Mouse (Mus musculus) lung, postnatal 0 days (tissue): ENCODE results near the gene Ctnna2. TPM values are rescaled to one million over a fixed set of nuclear protein-coding genes. Genes with fewer than 3 reads are reported as not detected.

Source experiments
- ATAC-seq: fragments of 200-750 bp; cut with Nextera tagmentation; 2 replicates; pipeline ENCODE4 v1.8.0; 2017; ENCODE audit warnings: moderate library complexity
- DNase-seq: peaks from one replicate; pipeline ENCODE4 v3.0.0-alpha.2; 2016; ENCODE audit warnings: low spot score
- H3K27ac ChIP-seq: fragments of 300-500 bp; sonication (generic); 2 replicates; pipeline ENCODE4 v1.5.1; 2014; ENCODE audit warnings: antibody characterized with exemption, mild to moderate bottlenecking, low read length, mixed read lengths
- H3K27me3 ChIP-seq: fragments of 300-500 bp; sonication (generic); replicated peaks from 2 replicates; pipeline ENCODE4 v1.6.1; 2014; ENCODE audit warnings: low read length, mixed read lengths; ENCODE audit not compliant: insufficient read depth
- H3K36me3 ChIP-seq: fragments of 300-500 bp; sonication (generic); 2 replicates; pipeline ENCODE4 v1.6.1; 2014; ENCODE audit warnings: low read length, mixed read lengths; ENCODE audit not compliant: insufficient read depth
- H3K4me1 ChIP-seq: fragments of 300-500 bp; sonication (generic); 2 replicates; pipeline ENCODE4 v1.6.1; 2014; ENCODE audit warnings: antibody characterized with exemption, low read depth, low read length, mixed read lengths; ENCODE audit not compliant: insufficient read depth
- H3K4me2 ChIP-seq: fragments of 300-500 bp; sonication (generic); replicated peaks from 2 replicates; pipeline ENCODE4 v1.6.1; 2014; ENCODE audit warnings: low read depth, mild to moderate bottlenecking, low read length, moderate library complexity, mixed read lengths
- H3K4me3 ChIP-seq: fragments of 300-500 bp; sonication (generic); 2 replicates; pipeline ENCODE4 v1.5.1; 2014; ENCODE audit warnings: low read depth, low read length
- H3K9ac ChIP-seq: fragments of 300-500 bp; sonication (generic); replicated peaks from 2 replicates; pipeline ENCODE4 v1.6.1; 2014; ENCODE audit warnings: low read depth, mild to moderate bottlenecking
- H3K9me3 ChIP-seq: fragments of 300-500 bp; sonication (generic); 2 replicates; pipeline ENCODE4 v1.6.1; 2016; ENCODE audit warnings: low read length, mixed read lengths
- CTCF ChIP-seq: IDR thresholded peaks from 2 replicates; pipeline ENCODE4 v1.5.1; 2016; ENCODE audit warnings: antibody characterized with exemption, mild to moderate bottlenecking
- EP300 ChIP-seq: IDR thresholded peaks from 2 replicates; pipeline ENCODE4 v1.6.1; 2016; ENCODE audit warnings: antibody characterized with exemption, mild to moderate bottlenecking, control low read depth
- WGBS: fragments of 180-500 bp; shearing (Covaris S2); extraction: QIAGEN DNeasy Blood & Tissue Kit; methylation state at CpG from one replicate; pipeline ENCODE4 v1.1.7; 2014; 5-methylcytosine and 5-hydroxymethylcytosine counted together
- polyA plus RNA-seq: library from polyadenylated mRNA; unstranded; fragments of >200 nt; fragmentation: Nextera tagmentation; extraction: Ambion mirVana; gene quantifications from 2 replicates; pipeline ENCODE4 v1.2.1, GENCODE M21; 2015

Ctnna2 gene
- polyA plus RNA-seq, 1 experiment from 2014 or later: 0.06 TPM

DNA sequence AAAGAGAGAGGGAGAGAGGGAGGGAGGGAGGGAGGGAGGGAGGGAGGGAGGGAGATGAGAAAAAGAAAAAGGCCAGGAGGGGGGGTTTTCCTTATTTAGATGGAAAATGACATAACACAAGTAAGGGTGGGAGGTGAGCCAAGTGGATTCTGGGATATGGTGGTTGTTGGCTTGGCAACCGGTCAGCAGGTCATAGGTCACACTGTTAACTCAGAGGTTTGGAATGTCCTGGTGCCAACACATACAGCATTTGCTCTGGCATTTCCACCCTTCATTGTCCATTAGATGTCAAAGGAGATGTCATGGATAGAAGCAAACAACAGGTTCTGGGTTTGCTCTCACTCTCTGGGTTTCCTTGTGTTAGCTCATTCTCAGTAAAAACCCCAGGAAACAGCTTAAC is 17.5 kb downstream of the Ctnna2 start:
- no peak overlapping the region for H3K4me2 ChIP-seq
- H3K4me1 ChIP-seq: no peaks in the 10 kb centered on the region
- WGBS: 41% methylated on average over 1 of the region's 1 CpGs
- no peak overlapping the region for H3K27ac ChIP-seq
- DNase-seq (no peak), ATAC-seq (no peak)
- H3K27me3 ChIP-seq: no peaks in the 10 kb centered on the region
- H3K4me3 ChIP-seq: no peak overlapping the region
- TF ChIP-seq CTCF: no peak
- no peak for TF ChIP-seq EP300
- H3K9me3 ChIP-seq: no peaks in the 10 kb centered on the region
- no peak overlapping the region for H3K9ac ChIP-seq
- H3K36me3 ChIP-seq: no peaks in the 10 kb centered on the region

DNA sequence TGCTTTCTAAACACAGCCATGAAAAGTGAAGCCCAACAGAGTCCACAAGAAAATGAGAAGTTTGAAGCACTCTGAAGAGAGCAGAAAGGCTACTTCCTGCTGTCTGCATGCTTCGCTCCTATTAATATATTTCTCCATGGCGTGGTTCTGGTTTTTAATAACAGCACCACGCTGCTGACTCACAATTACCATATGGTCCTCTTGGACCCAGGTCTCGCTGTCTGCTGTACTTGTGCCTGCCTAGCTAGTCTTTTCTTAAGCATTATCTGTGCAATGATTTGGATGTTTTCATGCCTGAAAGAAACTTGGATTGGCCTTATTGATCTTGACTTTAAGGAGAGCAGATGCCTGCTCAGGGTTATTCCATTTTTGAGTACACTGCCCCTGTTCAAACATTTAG is 28.2 kb downstream of the Ctnna2 start:
- ATAC-seq (no peak), DNase-seq (no peak)
- Histone ChIP-seq H3K36me3 (no peaks in the 10 kb centered on the region), H3K27me3 (no peaks in the 10 kb centered on the region), H3K4me2 (no peak overlapping the region), H3K4me3 (no peak overlapping the region), H3K9ac (no peak overlapping the region), H3K4me1 (no peaks in the 10 kb centered on the region), H3K9me3 (no peaks in the 10 kb centered on the region), H3K27ac (no peak overlapping the region)
- TF ChIP-seq EP300 (no peak), CTCF (no peak)
- 68% methylated on average over 4 of the region's 4 CpGs for WGBS

DNA sequence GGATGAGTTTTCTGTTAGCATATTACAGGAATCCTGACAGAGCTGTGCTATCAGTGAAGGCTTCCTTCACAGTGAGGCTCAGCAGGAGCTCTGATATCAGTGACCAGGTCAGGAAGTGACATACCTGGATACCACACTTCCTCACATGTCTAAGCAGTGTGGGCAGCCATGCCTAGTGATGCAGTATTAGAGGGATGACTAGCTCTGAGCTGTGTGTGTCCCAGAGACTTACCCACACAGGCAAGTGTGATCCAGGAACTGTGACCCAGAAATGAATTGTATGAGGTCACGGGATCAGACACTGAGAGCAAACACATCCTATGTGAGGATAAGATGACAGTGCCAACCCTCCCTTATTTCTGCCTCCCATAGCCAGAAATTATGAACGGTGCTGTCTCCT is 28.8 kb downstream of the Ctnna2 start:
- Histone ChIP-seq H3K9ac (no peak overlapping the region), H3K9me3 (no peaks in the 10 kb centered on the region), H3K27ac (no peak overlapping the region), H3K27me3 (no peaks in the 10 kb centered on the region), H3K36me3 (no peaks in the 10 kb centered on the region), H3K4me3 (no peak overlapping the region), H3K4me2 (no peak overlapping the region), H3K4me1 (no peaks in the 10 kb centered on the region)
- DNase-seq (no peak), ATAC-seq (no peak)
- no peak for TF ChIP-seq EP300
- TF ChIP-seq CTCF: no peak
- WGBS: 62% methylated on average over 2 of the region's 2 CpGs

DNA sequence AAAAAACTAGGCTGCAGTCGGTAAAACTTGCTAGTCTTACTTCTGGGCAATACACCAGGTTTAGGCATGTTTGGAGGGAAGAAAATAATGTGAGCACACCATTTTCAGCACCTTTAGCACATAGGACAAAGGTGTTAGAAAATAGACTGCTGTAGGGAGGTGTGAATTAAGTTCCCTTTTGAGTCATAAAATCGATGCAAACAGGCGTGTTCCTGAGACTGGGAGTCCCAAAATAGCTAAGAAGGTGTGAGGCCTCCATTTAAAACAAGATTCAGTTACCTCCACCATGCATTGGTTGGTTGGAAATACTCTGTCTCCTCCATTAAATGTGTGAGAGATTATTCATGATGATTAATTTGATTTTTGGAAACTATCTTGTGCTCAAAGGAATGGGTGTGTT is 50.1 kb downstream of the Ctnna2 start:
- no peak for TF ChIP-seq CTCF
- no peak for TF ChIP-seq EP300
- ATAC-seq (no peak), DNase-seq (no peak)
- H3K4me3 ChIP-seq: no peak overlapping the region
- no peak overlapping the region for H3K9ac ChIP-seq
- H3K4me1 ChIP-seq: no peaks in the 10 kb centered on the region
- H3K4me2 ChIP-seq: no peak overlapping the region
- no peaks in the 10 kb centered on the region for H3K27me3 ChIP-seq
- 72% methylated on average over 3 of the region's 3 CpGs for WGBS
- no peaks in the 10 kb centered on the region for H3K36me3 ChIP-seq
- H3K27ac ChIP-seq: no peak overlapping the region
- H3K9me3 ChIP-seq: no peaks in the 10 kb centered on the region

DNA sequence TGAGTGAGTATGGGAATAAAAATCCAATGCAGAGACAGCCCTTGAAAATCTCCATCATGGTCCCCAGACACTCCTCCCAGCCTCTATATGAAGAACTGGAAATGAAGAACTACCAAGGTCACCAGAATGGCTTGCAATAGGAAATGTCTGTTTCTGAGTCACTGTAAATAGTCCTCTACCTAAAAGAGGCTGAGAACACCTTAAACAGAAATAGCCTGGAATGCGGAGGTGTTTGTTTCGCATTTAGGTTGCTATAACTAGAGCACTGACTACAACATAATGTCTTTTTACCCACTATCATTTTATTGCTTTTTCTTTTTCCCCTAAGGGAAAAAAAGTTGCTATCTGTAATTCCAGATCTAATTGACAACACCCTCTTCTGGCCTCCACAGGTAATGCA is 106.3 kb downstream of the Ctnna2 start:
- H3K27me3 ChIP-seq: no peaks in the 10 kb centered on the region

DNA sequence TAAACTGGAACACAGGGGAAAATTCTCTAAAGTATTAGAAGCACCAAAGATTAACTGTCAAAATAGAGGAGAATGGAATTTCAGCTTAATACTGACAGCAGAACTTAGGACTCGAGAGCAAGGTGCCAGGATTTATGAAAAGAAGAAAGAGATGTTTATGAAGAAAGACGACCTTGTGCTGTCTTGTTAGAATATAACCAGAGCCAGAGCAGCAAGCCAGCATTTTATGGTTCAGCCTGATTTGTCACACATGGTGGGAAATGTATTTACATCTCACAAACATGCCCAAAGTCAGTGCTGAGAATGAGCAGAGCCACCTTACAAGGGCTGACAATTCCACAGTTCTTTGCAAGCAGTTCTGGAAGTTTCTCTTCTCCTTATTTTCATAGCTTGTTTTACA is 110.2 kb downstream of the Ctnna2 start:
- TF ChIP-seq EP300 (no peak), CTCF (no peak)
- H3K27me3 ChIP-seq: no peaks in the 10 kb centered on the region
- H3K36me3 ChIP-seq: no peaks in the 10 kb centered on the region
- H3K4me2 ChIP-seq: no peak overlapping the region
- no peak for ATAC-seq
- no peaks in the 10 kb centered on the region for H3K4me1 ChIP-seq
- H3K9me3 ChIP-seq: no peaks in the 10 kb centered on the region
- H3K9ac ChIP-seq: no peak overlapping the region
- H3K4me3 ChIP-seq: no peak overlapping the region
- WGBS: 25% methylated on average over 2 of the region's 2 CpGs
- no peak for DNase-seq
- H3K27ac ChIP-seq: no peak overlapping the region

More for the DNA sequence above, 106.3 kb downstream of the Ctnna2 start:
- H3K4me2 ChIP-seq: no peak overlapping the region
- 88% methylated on average over 2 of the region's 2 CpGs for WGBS
- no peaks in the 10 kb centered on the region for H3K9me3 ChIP-seq
- no peak overlapping the region for H3K4me3 ChIP-seq
- DNase-seq (no peak), ATAC-seq (no peak)
- TF ChIP-seq CTCF: no peak
- no peak for TF ChIP-seq EP300
- no peaks in the 10 kb centered on the region for H3K4me1 ChIP-seq
- no peak overlapping the region for H3K9ac ChIP-seq
- no peak overlapping the region for H3K27ac ChIP-seq
- no peaks in the 10 kb centered on the region for H3K36me3 ChIP-seq

DNA sequence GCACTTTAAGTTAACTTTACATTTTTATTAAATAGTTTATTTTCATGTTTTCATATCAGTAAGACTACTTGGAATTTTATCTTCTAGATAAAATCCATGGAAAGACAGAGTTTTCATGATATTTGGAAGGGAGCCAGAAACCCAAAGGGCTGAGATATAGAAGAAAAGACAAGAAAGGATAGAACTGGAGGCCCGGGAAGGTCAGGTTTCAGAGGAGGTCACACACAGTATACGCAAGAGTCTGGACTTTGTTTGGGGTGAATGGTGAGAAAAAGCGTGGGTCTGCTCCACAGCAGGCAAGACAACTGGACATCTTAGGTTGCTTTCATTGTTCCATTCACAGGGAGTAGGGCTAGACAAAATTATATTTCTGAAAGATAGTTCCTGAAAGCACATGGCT is 111.4 kb downstream of the Ctnna2 start:
- no peak overlapping the region for H3K9ac ChIP-seq
- WGBS: 39% methylated on average over 3 of the region's 3 CpGs
- DNase-seq: no peak
- H3K4me3 ChIP-seq: no peak overlapping the region
- H3K27ac ChIP-seq: no peak overlapping the region
- no peak overlapping the region for H3K4me2 ChIP-seq
- H3K27me3 ChIP-seq: no peaks in the 10 kb centered on the region
- H3K9me3 ChIP-seq: no peaks in the 10 kb centered on the region
- no peak for ATAC-seq
- no peaks in the 10 kb centered on the region for H3K4me1 ChIP-seq
- TF ChIP-seq EP300 (no peak), CTCF (no peak)
- H3K36me3 ChIP-seq: no peaks in the 10 kb centered on the region
